In genomic region chr10:93081133-93081779, GRCm38 (mm10) we compare ENCODE assay signal across 8 mouse cellular contexts. TPM values are rescaled to one million over a fixed set of nuclear protein-coding genes. Genes with fewer than 3 reads are reported as not detected.
DNase-seq lines count a peak whose midpoint lies in the region; ATAC-seq lines count a peak whose summit lies in the region.

Gene Cfap54 (minus strand): TSS chr10:93081618.

- H3K4me2 ChIP-seq in hindbrain, embryonic 15.5 days, result peak within 1 kb of the TSS; percentile 81

- peak within 1 kb of the TSS; percentile 45; the same call in 1 of the 2 replicates for H3K9ac ChIP-seq in hindbrain, embryonic 15.5 days

- ATAC-seq in hindbrain, embryonic 15.5 days (ENCODE audit: low FRiP score, low read depth), result peak; percentile 88

- no peaks in the 10 kb centered on the region for H3K9me3 ChIP-seq in hindbrain, embryonic 15.5 days

- H3K27ac ChIP-seq in hindbrain, embryonic 15.5 days (replicated peaks), result peak within 1 kb of the TSS; percentile 48

- H3K36me3 ChIP-seq in hindbrain, embryonic 15.5 days, result no peaks in the 10 kb centered on the region

- no peaks in the 10 kb centered on the region for H3K27me3 ChIP-seq in hindbrain, embryonic 15.5 days

- H3K4me1 ChIP-seq in hindbrain, embryonic 15.5 days (replicated peaks), result peaks cover 31% of the 10 kb centered on the region

- under 1% methylated on average over 34 of the region's 34 CpGs for WGBS in hindbrain, embryonic 15.5 days

- DNase-seq in T-cell, adult 2 months (ENCODE audit: low spot score), result peak; percentile 89
- peak; percentile 83 to 85 for DNase-seq in cerebellum, postnatal 36 days
- peak; percentile 90 to 92 for DNase-seq in frontal cortex, postnatal 36 days (ENCODE audit: low spot score in 2 of 2)
- DNase-seq in layer of hippocampus, postnatal 36 days, result peak; percentile 87
- peak; percentile 92 for DNase-seq in lung, postnatal 25 days (ENCODE audit: low spot score)
- peak; percentile 98 for DNase-seq in retina, embryonic 14.5 days (ENCODE audit: low spot score)
- DNase-seq in thymus, postnatal 36 days, result peak; percentile 86 to 90

- H3K4me3 ChIP-seq in hindbrain, embryonic 15.5 days, result peak within 1 kb of the TSS; percentile 67

RNA-seq across cellular contexts. Expression of gene Cfap54, which starts in this region (rescaled TPM):
- polyA plus RNA-seq in hindbrain, embryonic 15.5 days (2015; fragmentation: Nextera tagmentation; extraction: Ambion mirVana), result 2.8 and 3.3 TPM in 2 replicates
- 10 to 100 TPM; 17.8 to 18.1 TPM for total RNA-seq in layer of hippocampus, postnatal 36 days (2021)

Comparison
In these comparisons a context has a peak if more than half of its experiments do, and no peak if none do; other contexts are left out.
1. Peak in every context shown above with its lines: DNase-seq, ATAC-seq, H3K4me3 ChIP-seq and H3K27ac ChIP-seq.